ENCODE assay signal across 9 mouse cellular contexts in the genomic region with DNA sequence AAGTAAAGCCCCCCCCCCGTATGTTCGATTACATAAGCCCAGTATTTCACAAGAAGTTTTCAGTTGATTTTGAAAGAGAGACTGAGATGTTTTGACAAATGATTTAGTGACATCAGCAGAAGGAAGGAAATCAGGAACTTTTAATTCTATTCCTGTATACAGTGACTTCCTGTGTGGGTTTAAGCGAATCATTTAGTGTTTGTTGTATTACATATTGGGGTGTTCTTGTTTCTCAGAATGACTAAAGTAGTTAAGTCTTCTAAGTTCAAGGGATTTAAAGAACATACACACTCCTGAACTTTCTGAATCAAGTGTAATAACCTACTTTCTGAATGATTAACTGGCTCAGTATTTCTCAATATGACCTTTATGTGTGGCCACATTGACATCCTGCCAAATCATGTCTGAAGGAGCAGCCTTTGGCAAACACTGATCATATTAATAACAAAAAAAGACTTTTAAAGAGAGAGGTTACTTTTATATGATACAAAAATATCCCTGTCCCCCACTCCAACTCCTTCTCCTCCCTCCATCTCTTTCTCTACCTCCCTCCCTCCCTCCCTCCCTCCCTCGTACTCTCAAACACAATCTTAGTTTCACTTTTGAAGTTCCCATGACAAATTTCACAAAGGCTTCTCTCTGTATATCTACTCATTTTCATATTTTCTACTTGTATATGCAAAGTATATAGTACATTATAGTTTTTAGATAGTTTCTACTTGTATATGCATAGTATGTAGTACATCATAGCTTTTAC.
DNase-seq lines count a peak whose midpoint lies in the region; ATAC-seq lines count a peak whose summit lies in the region.
"Had no signal": no experiment of that assay in that cellular context is flagged by ENCODE, and none has a peak within 500 bp of the region (broad histone marks: within the 10 kb centered on the region; RNA-seq: fewer than 3 reads in every experiment).

No protein-coding gene starts in this region.

- WGBS in midbrain, embryonic 13.5 days: 93% methylated on average over 4 of the region's 4 CpGs

- H3K27ac ChIP-seq in midbrain, embryonic 13.5 days: no peak overlapping the region

- H3K4me1 ChIP-seq in midbrain, embryonic 13.5 days (replicated peaks): no peaks in the 10 kb centered on the region

- H3K9ac ChIP-seq in midbrain, embryonic 13.5 days (replicated peaks): no peak overlapping the region

- DNase-seq in heart, adult 8-10 months (ENCODE audit: low spot score): peak; percentile 15
- no peak for DNase-seq in heart, adult 11 months
- peak; percentile 79 for DNase-seq in NIH3T3 (ENCODE audit: low read depth)
- no peak for DNase-seq in MN1 (ENCODE audit: low spot score)
- DNase-seq in ovary, postnatal 10 days (ENCODE audit: low spot score): no peak
- DNase-seq: kidney, postnatal 10 days had no signal

- H3K9me3 ChIP-seq in midbrain, embryonic 13.5 days: no peaks in the 10 kb centered on the region

- H3K4me2 ChIP-seq in midbrain, embryonic 13.5 days (replicated peaks): no peak overlapping the region

- H3K27me3 ChIP-seq in midbrain, embryonic 13.5 days: no peaks in the 10 kb centered on the region

- H3K36me3 ChIP-seq in midbrain, embryonic 13.5 days: no peaks in the 10 kb centered on the region

- H3K4me3 ChIP-seq in midbrain, embryonic 13.5 days (replicated peaks): no peak overlapping the region

- peak; percentile 69 for ATAC-seq in inflammation-experienced regulatory T-cells, adult 6 months
- peak; percentile 83 for ATAC-seq in megakaryocyte progenitor cell, adult 5-6 weeks (replicated peaks; ENCODE audit: poor library complexity)
- ATAC-seq in midbrain, embryonic 13.5 days: no peak

Comparison
In these comparisons a context has a peak if more than half of its experiments do, and no peak if none do; other contexts are left out.
1. DNase-seq: peak in heart, adult 8-10 months (single experiment) and NIH3T3 (single experiment); none in heart, adult 11 months (single experiment), MN1 (single experiment) and ovary, postnatal 10 days (single experiment).